Mouse (Mus musculus) stomach, postnatal 0 days (tissue): Measurements from ENCODE around the gene Rbm43. TPM values are rescaled to one million over a fixed set of nuclear protein-coding genes. Genes with fewer than 3 reads are reported as not detected.
A peak's percentile ranks its signal among the peaks of the same experiment; 100 is the strongest.

ENCODE experiments used
- ATAC-seq: fragments of 200-750 bp; cut with Nextera tagmentation; 2 replicates; pipeline ENCODE4 v1.8.0; 2017; ENCODE audit not compliant: low FRiP score, low TSS enrichment
- DNase-seq: peaks from one replicate; pipeline ENCODE4 v3.0.0-alpha.2; 2016; ENCODE audit warnings: low spot score
- H3K27ac ChIP-seq: fragments of 300-500 bp; sonication (generic); replicated peaks from 2 replicates; pipeline ENCODE4 v1.5.1; 2014; ENCODE audit warnings: mild to moderate bottlenecking, control low read depth
- H3K27me3 ChIP-seq: fragments of 300-500 bp; sonication (generic); 2 replicates; pipeline ENCODE4 v1.6.1; 2014; ENCODE audit warnings: low read length; ENCODE audit not compliant: control insufficient read depth, insufficient read depth
- H3K36me3 ChIP-seq: fragments of 300-500 bp; sonication (generic); 2 replicates; pipeline ENCODE4 v1.6.1; 2014; ENCODE audit warnings: low read length, mixed read lengths; ENCODE audit not compliant: control insufficient read depth, insufficient read depth
- H3K4me1 ChIP-seq: fragments of 300-500 bp; sonication (generic); replicated peaks from 2 replicates; pipeline ENCODE4 v1.6.1; 2014; ENCODE audit warnings: antibody characterized with exemption; ENCODE audit not compliant: control insufficient read depth, insufficient read depth
- H3K4me2 ChIP-seq: fragments of 300-500 bp; sonication (generic); replicated peaks from 2 replicates; pipeline ENCODE4 v1.6.1; 2014; ENCODE audit warnings: low read depth, mild to moderate bottlenecking, control low read depth, moderate library complexity
- H3K4me3 ChIP-seq: fragments of 300-500 bp; sonication (generic); 2 replicates; pipeline ENCODE4 v1.5.1; 2014; ENCODE audit warnings: low read depth, low read length, control low read depth
- H3K9ac ChIP-seq: fragments of 300-500 bp; sonication (generic); 2 replicates; pipeline ENCODE4 v1.6.1; 2014; ENCODE audit warnings: mild to moderate bottlenecking, low read length, control low read depth, mixed read lengths
- H3K9me3 ChIP-seq: fragments of 300-500 bp; sonication (generic); 2 replicates; pipeline ENCODE4 v1.6.1; 2016; ENCODE audit warnings: low read length; ENCODE audit not compliant: control insufficient read depth
- CTCF ChIP-seq: IDR thresholded peaks from 2 replicates; pipeline ENCODE4 v1.5.1; 2016; ENCODE audit warnings: antibody characterized with exemption, low read depth, mild to moderate bottlenecking, moderate library complexity
- EP300 ChIP-seq: optimal IDR thresholded peaks from 2 replicates; pipeline ENCODE3; 2016; ENCODE audit warnings: antibody characterized with exemption
- WGBS: fragments of 180-500 bp; shearing (Covaris S2); extraction: QIAGEN DNeasy Blood & Tissue Kit; methylation state at CpG from one replicate; pipeline ENCODE4 v1.1.7; 2014; 5-methylcytosine and 5-hydroxymethylcytosine counted together
- polyA plus RNA-seq: library from polyadenylated mRNA; unstranded; fragments of >200 nt; fragmentation: Nextera tagmentation; extraction: Ambion mirVana; gene quantifications from 2 replicates; pipeline ENCODE4 v1.2.1, GENCODE M21; 2015

Gene Rbm43
- 8.0 and 8.4 TPM in 2 replicates for polyA plus RNA-seq

DNA sequence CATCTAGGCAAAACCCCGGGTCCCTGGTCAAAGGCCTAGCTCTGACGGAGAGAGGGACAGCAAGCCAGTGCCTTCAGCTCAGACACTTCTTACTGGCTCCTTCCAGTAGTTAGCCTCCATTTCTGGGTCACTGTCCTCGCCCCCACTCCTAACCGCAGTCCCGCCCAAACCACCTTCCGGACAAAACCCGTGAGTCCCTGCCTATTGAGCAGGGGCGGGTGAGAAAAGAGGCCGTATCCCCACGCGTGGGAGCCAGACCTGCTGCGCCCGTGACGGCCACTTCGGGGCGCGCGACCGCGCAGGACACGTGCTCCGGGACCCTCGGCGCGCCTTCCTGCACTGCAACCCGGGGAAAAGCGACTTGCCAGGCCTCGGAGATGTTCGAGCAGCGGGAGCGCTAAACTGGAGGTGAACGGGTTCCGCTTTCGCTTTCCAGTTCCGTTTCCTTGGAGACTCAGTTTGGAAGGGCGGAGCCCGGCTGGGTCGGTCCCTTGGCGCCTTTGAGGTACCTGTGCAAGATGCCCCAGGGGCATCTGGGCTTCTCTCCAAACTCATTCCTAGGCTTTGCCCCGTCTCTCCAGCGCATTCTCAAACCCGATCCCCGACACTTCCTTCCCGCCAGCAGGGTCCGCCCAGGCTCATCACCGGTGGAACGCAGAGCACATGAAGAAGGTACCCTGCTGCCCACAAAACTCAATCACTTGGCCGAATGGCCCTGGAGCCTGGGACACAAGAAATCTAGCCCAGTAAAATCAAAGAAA, at the start of gene Rbm43:
Rbm43 (minus strand) TSS at position 590 of the 761 bp plus-strand sequence.
- peak; percentile 73 for DNase-seq
- Histone ChIP-seq H3K9me3 (no peaks in the 10 kb centered on the region), H3K4me3 (peak within 1 kb of the TSS; percentile 70), H3K4me1 (0 out of 2 replicates have a peak, but pooled peaks cover 2% of the 10 kb centered on the region), H3K4me2 (peak within 1 kb of the TSS; percentile 80), H3K36me3 (no peaks in the 10 kb centered on the region), H3K27ac (peak within 1 kb of the TSS; percentile 70), H3K9ac (peak within 1 kb of the TSS; percentile 71), H3K27me3 (no peaks in the 10 kb centered on the region)
- WGBS: under 1% methylated on average over 48 of the region's 48 CpGs
- TF ChIP-seq EP300 (no peak), CTCF (peak; percentile 64)
- peak; percentile 82 for ATAC-seq

- H3K9me3 ChIP-seq: 0 out of 2 replicates have a peak, but pooled peaks cover 3% of the 10 kb centered on the region
- H3K9ac ChIP-seq: no peak overlapping the region
- H3K4me2 ChIP-seq: peak overlapping the region; percentile 20; the same call in 1 of the 2 replicates
- no peaks in the 10 kb centered on the region; the same call in 1 of the 2 replicates for H3K4me1 ChIP-seq
- H3K27me3 ChIP-seq: no peaks in the 10 kb centered on the region
- TF ChIP-seq EP300: no peak
- TF ChIP-seq CTCF: no peak
- no peak overlapping the region for H3K27ac ChIP-seq
- ATAC-seq (no peak), DNase-seq (no peak)
- no peaks in the 10 kb centered on the region for H3K36me3 ChIP-seq
- 60% methylated on average over 13 of the region's 13 CpGs for WGBS
- no peak overlapping the region for H3K4me3 ChIP-seq
These were observed 47.3 kb upstream of the Rbm43 start for GRCm38 (mm10) chr2:51982288-51982687.

GRCm38 (mm10) chr2:51981630-51982029, 46.7 kb upstream of the Rbm43 start:
- DNase-seq (no peak), ATAC-seq (no peak)
- WGBS: 50% methylated on average over 11 of the region's 11 CpGs
- H3K9ac ChIP-seq: no peak overlapping the region
- H3K9me3 ChIP-seq: 0 out of 2 replicates have a peak, but pooled peaks cover 3% of the 10 kb centered on the region
- H3K27ac ChIP-seq: peak overlapping the region; percentile 73
- H3K36me3 ChIP-seq: no peaks in the 10 kb centered on the region
- H3K4me3 ChIP-seq: no peak overlapping the region
- H3K4me1 ChIP-seq: no peaks in the 10 kb centered on the region; the same call in 1 of the 2 replicates
- peak overlapping the region; percentile 36 for H3K4me2 ChIP-seq
- no peaks in the 10 kb centered on the region for H3K27me3 ChIP-seq
- TF ChIP-seq EP300: no peak
- no peak for TF ChIP-seq CTCF

DNA sequence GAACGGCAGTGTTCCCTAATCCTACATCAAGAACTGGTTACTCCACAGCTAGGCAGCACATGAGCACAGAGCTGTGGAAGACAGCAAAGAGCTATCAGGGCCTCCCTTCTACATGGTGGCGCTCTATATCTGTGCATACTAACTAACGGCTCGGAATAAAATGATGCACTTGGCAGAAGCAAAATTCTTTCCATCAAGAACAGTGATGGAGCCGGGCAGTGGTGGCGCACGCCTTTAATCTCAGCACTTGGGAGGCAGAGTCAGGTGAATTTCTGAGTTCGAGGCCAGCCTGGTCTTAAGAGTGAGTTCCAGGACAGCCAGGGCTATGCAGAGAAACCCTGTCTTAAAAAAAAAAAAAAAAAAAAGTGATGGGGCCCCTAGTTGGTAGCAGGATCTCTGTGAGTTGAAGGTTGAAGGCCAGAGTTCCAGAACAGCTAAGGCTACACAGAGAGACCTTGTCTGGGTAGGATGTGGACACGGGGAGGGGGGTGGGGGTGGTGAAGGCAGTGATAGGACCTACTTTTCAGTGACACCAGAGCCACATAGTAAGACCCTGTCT, 38.5 kb upstream of the Rbm43 start, which contains the start of gene Nmi:
Nmi (minus strand) TSS at position 85 of the 559 bp plus-strand sequence.
- H3K27me3 ChIP-seq: no peaks in the 10 kb centered on the region
- WGBS: 68% methylated on average over 9 of the region's 9 CpGs
- H3K9me3 ChIP-seq: no peaks in the 10 kb centered on the region
- peak within 1 kb of the TSS; percentile 85 for H3K9ac ChIP-seq
- peak within 1 kb of the TSS; percentile 96 for H3K27ac ChIP-seq
- no peak for ATAC-seq
- H3K4me2 ChIP-seq: peak within 1 kb of the TSS; percentile 71
- no peak for DNase-seq
- peak; percentile 22; the same call in 1 of the 2 replicates for TF ChIP-seq CTCF
- no peak for TF ChIP-seq EP300
- H3K36me3 ChIP-seq: no peaks in the 10 kb centered on the region
- H3K4me3 ChIP-seq: peak within 1 kb of the TSS; percentile 75
- H3K4me1 ChIP-seq: no peaks in the 10 kb centered on the region

GRCm38 (mm10) chr2:51972641-51973409, 37.9 kb upstream of the Rbm43 start:
- WGBS: 2% methylated on average over 40 of the region's 40 CpGs
- Histone ChIP-seq H3K9ac (peak overlapping the region; percentile 85), H3K36me3 (no peaks in the 10 kb centered on the region), H3K27me3 (no peaks in the 10 kb centered on the region), H3K4me2 (peak overlapping the region; percentile 71), H3K27ac (peak overlapping the region; percentile 96), H3K4me1 (no peaks in the 10 kb centered on the region), H3K9me3 (no peaks in the 10 kb centered on the region), H3K4me3 (peak overlapping the region; percentile 75)
- no peak for TF ChIP-seq EP300
- DNase-seq: peak; percentile 72
- peak; percentile 94 for ATAC-seq
